Mouse (Mus musculus) c-Kit-negative CD71-positive TER-119-positive erythroid progenitor cells, embryonic 14.5 days (primary cell): ENCODE results near the gene Wfdc5.
"Not testable (repeated sequence)": the region's sequence is repeated elsewhere in the genome, so short reads cannot be mapped to it uniquely, and the experiment has no call there.

Experiments used
- DNase-seq: peaks from one replicate; pipeline ENCODE4 v3.0.0-alpha.2; 2013; ENCODE audit warnings: low read depth, low spot score

The Wfdc5 gene

DNA sequence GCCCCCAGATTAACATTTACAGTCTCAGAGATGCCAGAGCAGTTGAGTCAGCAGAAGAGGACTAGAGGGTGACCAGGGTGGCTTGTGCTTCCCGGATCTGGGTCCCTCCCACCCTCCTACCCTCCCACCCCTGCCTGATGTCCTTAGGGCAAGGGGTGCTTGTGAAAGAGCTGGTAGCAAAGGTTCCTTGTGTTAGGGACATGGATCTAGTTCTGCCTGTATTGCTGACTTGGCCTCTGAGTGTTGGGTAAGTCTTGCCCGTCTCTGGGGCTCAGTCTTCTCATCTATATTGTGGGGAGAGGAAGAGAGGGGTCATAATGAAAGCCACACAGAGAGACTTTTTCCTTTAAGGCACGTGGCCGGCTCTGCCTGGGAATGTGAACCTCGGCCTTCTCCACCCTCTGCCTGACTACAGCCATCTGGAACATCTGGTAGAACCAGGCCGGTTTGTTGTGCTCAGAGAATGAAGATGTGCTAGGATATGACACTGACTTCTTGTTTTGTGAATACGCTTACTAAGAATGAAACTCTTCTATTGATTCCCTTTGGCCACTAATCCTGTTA is at the start of gene Wfdc5:
Wfdc5 (minus strand) TSS at position 51 of the 564 bp plus-strand sequence.
- no peak for DNase-seq

DNA sequence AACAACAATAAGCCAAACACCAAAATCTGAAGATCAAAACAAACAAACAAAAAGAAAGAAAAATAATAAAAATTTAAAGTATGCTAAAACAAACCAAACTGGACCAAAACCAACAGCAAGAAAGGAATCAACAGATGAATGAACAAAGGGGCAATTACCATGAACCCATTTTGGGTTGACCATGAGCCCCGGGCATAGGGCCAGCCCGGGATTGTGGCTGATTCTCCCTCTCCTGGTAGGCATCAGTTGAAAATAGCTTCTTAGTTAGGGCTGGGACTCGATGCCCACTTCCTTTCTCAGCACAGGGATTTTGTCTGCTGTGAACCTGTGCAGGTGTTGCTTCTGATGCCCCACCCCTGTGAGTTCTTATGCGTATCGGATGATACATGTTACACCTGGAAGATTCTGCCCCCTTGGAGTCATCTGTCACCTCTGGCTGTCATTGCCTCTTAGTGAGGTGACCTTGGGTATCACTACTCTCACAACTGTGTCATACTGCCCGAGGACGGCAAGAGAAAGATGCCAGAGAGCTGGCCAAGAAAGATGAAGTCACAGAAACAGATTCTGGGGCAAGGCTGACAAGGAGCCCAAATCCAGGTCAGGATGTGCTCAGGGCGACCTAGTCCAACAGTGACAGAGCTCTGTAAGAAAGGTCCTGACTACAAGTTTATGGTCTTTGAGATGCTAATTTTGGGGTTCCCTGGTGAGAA is 46.0 kb upstream of the Wfdc5 start:
- no peak for DNase-seq

DNA sequence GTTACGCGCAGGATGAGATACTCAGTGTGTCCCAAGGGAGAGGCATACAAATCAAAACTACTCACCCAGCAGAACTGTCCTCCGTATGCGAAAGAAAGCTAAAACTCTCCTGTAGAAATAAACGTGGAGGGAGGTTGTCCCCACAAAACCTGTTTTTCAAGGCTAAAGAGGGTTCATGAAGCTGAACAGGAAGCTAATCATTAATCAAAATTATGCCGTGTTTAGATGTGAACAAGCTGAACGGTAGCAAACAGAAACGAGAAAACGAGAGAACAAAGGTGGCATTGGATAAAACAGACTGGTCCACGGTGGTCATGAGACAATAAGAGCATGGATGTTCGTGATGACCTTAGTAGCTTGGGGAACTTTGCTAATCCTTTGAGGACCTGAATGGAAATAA is 39.0 kb upstream of the Wfdc5 start, which contains the start of gene Wfdc15b:
Wfdc15b (minus strand) TSS at position 139 of the 400 bp plus-strand sequence.
- DNase-seq: no peak

DNA sequence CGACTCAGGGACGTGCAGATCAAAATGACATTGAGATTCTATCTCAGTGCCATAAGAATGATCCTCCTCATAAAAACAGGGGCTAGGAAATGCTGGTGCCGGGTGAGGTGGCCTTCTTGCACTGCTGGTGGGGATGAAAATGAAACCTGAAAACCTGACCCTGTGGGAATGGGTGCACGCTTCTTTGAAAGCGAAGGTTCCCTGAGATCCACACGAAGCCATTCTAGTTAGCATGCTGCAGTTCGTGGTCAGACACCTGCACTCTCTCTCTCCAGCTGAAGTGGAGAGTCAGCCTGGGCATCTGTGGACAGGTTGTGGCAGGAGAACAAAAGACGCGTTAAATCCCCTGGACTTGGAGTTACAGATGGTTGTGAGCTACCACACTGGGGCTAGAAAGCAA is 36.8 kb upstream of the Wfdc5 start:
- DNase-seq: no peak

DNA sequence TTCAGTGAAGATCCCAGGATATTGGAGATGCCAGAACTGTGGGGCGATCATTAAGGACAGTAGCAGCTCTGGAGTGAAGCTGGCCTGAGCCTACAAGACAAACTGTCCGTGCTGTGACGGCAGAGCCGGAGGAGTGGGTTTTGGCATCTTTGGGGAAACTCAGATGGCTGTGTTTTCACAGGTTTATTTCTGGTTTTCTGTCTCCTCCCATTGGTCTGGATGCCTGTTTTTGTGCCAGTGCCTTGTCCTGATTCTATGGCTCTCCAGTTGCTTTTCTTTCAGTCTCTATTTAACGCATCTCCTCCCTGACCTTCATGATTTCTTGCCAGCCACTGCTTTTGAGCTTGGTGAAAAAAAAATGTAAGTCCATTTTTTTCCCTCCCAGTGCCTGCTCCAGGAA is 30.2 kb upstream of the Wfdc5 start:
- DNase-seq: no peak

DNA sequence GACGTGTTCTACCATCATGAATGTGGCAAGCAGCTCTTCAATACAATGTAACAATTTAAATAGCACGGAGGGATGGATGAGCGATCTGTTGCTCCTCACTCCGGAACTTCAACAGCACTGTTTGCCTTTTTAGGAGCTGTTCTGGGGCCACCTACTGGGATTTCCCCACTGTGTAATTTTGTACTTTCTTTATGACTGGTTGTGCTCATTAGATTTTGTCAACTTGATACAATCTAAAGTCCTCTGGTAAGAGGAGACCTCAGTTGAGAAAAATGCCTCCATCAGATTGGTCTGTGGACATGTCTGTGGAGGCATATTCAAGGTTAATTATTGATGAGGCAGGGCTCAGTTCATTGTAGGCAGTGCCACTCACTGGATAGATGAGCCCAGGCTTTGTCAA is 28.4 kb upstream of the Wfdc5 start:
- DNase-seq: no peak

DNA sequence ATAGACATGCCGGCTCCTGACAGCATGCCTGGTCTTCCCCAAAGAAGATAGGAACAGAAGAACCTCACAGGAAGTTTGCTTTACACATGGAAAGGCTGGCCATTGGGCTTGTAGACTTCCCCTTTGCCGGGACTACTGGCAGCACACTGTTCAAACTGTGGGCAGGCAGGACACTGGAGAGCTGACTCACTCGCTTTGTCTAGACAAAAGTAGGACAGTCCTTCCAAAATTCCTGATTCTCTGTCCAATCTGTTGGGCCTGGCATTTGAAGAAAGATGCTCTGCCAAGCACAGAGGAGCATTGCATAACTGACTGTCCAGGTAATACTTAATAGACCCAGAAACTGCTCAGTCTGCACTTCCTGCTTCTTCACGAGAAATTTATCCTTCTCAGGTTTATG is 24.1 kb upstream of the Wfdc5 start:
- DNase-seq: no peak

DNA sequence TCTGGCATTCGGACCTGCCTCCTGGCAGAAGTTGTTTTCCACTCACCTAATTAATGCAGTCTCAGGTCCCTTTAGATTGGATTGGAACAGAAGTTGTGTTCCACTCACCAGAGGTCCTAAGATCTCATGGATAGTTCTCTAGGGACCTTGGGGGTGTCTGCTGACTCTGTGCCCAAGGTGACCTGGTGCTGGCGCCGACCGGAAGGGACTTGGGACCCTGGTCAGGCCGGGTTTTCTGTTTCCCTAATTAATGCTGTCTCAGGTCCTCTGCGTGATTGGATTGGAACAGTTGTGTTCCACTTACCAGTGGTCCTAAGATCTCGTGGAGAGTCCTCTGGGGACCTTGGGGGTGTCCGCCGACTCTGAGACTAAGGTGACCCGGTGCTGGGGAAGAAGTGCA is 23.5 kb upstream of the Wfdc5 start:
- DNase-seq: not testable (repeated sequence)

DNA sequence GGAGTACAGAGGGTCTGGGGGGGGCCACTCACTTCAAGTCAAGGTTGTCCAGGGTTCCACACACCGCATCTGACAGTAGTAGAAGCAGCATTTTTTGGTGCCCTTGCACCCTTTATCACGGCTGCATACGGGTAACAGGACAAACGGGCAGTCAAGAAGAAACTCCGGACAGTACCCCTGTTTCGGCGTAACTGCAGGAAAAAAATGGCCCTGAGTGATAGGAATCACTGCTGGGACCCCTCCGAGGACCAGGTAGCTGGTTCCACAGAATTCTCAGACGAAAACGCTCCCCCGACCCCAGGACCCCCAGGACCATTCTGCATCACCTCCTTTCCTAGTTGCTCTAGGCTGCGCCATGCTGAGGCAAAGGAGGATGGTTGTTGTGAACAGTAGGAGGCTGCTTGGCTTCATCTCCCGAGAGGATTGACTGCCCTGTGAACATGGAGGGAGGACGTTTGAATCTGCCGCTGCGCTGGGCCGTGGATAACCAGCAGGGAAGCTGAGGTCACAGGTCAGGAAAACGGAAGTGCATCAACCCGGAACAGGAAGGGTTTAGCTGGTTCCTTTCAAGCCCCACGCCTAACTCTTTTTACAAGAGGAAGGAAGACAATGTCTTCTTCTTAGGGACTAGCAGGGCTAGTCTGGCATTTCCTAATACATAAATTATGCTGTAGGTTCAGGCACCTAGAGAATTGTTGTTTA is 17.2 kb upstream of the Wfdc5 start, which contains the start of gene Wfdc15a:
Wfdc15a (minus strand) TSS at position 505 of the 702 bp plus-strand sequence.
- no peak for DNase-seq

DNA sequence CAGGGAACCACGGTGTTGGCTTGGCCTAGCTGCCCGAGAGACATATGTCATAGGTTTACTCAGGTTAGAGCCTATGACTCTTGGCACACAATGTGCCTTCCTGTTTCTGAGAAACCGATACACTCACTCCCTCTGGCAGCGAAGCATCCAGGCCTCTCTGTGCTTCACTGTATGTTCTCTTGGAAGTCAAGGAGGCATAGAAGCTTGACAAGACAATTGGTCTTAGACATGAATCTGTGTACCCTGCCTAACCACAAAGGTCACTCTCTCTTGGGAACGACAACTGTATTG is 14.1 kb upstream of the Wfdc5 start:
- no peak for DNase-seq

DNA sequence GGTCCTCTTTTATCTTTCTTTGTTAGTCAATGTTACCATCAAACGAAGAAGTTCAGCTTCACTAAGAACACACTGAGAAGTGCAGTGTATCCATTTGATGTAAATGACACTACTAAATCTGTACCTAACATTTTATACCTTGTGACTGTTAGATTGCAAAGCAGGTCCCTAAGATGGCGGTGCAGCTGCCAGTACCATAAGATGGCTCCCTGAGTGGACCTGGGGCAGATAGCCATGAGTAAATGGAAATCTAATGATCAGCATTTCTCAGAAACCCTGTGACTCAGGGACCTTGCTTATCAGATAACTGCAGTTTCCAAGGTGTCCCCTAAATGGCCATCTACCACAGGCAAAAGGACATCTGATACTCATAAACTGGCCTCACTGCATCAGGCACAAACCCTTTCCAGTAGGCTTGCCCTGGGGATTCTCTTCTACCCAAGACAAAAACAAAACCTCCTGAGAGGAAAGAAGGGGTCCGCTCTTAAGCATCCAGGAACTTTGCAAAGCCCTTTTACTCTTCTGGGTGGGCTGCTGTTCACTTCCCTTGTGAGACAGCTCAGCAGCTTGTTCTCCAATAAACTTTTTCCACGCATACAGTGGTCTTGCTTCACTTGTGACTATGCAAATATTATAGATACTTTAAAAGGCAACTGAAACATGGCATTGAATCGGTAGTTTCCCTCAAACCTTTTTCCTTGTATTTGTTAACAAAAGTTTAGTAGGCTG is 13.6 kb upstream of the Wfdc5 start:
- no peak for DNase-seq

DNA sequence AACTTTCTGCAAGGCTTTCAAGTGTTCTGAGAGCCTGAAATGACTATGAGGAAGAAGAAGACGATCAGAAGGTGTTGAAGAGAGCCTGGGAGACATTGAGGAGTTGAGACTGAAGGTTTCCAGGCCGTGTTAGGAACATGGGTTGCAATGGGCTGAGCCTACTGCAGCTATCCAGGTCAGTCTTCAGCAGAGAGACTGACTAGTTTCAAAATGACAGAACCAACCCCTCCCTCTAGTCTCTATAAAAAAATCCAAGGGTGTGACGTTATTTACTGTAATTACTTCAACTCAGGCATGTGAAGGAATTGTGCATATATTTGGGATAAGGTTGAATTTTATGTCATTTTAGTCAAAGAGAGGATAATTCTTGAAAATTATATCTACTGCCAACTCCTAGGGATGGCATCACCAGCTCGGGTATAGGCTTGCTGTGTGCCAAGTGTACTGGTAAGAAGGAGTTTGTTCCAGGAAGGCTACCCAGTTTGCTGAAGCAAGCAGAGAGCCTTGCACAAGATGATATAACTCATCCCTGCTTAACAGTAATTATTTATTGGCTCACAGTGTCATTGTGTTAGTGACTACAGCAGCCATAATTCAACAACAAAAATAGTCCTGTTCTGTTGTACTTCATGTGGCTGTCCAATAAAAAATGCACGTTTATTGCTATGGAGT is 12.6 kb upstream of the Wfdc5 start:
- no peak for DNase-seq

DNA sequence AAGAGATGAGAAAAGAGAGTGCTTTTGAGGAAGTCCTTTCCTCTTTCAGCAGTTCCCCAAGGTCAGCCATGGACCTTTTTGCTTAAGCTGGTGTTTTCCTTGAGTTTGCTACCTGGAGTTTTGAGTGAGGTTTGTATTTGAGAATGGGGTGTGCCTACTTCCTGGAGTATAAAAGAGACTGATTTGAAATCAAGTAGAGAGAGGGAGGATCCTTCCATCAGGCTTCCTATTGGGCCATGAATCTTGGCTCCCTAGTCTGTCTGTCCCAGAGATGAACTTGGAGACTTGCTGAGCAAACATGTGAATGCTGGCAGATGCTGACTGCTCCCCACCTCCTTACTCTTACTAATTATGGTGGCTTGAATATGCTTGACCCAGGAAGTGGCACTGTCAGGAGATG is 9.7 kb upstream of the Wfdc5 start:
- no peak for DNase-seq

DNA sequence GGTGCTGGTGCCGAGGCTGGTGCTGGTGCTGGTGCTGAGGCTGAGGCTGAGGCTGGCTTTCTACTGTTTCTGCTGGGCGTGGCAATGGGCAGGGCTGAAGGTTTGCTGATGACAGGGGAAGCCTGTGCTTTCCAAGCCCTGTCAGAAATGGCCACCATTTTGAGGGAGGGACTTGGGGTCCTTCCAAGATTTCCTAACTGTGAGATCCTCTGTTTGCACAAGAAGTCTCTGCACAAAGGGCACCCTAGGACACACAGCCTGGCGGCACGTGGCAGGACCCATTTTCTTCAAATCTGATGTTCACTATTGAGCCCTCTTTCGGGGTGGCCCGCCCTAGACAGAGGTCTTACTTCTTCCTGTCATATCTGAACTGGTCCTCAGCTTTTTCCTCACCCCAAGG is 8.0 kb upstream of the Wfdc5 start, which contains the start of gene Wfdc12:
Wfdc12 (minus strand) TSS at position 33 of the 400 bp plus-strand sequence.
- DNase-seq: no peak

DNA sequence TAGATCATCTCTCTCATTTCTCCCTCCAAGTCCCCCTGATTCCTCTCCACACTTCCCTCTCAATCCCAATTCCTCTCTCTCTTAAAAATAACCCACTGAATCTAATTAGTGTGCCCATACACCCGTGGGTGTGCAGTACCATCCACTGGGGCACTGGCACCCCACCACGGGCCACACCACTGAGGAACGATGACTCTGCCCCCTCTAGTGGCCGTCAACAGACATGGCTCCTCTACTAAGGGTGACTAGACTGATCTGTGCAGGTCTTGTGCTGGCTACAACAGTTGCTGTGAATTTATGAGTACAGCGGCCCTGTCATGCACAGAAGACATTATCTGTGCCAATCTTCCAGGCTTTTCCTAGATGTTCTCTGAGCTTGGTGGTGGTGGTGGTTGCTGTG is 6.2 kb upstream of the Wfdc5 start:
- DNase-seq: no peak

DNA sequence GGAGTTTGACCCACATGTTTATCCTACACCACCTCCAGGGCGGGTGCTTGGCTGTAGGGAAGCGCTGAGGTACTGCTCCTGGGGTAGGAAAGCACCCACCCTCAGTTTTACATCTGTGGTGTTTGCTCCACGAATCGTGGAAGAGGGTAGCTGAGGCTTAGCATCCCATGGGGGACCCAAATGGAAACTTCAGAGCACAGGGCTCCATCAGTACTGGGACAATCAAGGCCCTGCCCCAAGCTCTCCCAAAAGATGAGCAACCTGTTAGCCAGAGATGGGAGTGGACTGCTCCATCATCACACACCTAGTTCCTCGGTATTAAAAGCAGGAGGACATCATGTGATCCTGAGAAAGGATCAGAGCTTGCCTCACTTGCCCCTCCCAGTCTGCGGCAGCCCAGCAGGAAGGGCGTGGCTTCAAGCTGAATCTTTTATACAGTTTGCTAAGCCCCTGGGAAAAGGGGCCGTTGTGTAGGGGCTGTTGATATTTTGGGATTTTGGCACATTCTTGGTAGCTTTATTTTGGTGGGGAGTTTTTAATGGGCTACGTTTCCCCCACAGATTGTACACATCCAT is 1.7 kb upstream of the Wfdc5 start:
- DNase-seq: no peak

DNA sequence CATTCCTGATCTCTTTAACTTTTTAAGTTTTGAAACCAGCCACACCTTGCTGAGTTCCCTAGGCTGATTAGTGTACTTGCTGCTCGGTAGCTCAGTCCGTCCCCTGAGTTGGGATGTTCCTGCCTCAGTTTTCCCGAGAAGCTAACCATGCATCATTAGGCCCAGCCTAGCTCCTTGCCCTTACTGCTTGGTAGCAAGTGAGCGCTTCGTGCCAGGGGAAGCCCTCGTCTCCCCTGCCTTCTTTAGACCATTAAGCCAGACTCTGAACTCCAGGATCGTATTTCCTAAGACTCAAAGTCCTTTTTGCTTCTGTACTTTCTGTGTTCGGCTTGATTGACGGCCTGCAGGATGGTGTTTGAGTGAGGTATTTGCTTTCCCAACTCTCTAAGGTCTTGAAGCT is 798 bp upstream of the Wfdc5 start:
- DNase-seq: no peak

DNA sequence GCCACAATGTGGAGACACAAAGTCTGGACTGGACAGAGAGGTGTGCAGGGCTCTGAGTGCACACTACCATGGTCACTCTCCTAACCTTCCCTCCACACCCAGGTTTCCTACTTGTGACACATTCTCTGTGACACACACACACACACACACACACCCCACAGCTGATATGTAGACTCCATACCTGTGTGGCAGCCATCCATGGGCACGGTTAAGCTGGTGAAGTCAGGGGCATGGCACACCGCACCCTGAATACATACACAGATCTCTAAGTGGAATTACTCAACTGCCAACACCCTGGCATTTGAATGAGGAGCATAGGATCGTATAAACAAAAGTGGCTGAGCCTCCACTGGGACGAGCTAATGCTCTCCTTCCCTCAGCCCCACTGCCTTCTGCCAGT is 1.8 kb downstream of the Wfdc5 start:
- DNase-seq: no peak

DNA sequence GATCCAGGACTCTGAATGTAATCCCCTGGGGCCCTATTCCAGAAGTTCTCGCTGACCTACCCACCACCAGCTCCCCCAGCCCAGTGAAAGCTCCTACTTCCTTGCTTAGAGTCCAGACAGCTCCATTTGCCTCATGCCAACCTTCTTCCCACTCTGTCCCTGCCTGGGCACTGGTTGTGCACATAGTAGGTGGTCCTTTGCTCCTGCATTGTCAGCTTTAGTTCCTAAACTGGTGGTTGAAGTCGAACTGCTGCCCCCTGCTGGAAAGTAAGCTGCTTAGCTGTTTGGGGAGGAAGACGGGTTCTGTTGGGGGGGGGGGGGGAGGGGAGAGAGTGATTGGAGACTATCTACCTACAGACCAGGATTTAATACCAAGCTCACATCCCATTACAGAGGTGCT is 2.4 kb downstream of the Wfdc5 start:
- DNase-seq: no peak

DNA sequence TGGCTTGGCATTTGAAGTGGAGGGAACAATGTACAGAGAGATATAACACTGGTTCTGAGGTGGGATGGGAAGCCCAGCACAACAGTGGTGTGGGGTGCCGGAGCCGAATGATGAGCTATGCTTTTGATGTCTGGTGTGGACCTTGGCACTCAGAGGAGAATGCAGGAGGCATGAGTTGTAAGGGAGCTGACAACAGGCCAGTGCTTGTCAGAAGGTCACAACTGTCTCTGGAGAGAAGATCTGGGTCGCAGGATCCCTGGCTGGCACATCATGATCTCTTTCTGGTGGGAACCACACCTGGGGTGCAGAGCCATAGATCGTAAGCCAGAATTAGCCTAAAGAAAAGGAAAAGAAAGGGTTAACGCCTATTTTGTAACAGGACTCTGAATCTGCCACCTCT is 4.7 kb downstream of the Wfdc5 start:
- DNase-seq: no peak

DNA sequence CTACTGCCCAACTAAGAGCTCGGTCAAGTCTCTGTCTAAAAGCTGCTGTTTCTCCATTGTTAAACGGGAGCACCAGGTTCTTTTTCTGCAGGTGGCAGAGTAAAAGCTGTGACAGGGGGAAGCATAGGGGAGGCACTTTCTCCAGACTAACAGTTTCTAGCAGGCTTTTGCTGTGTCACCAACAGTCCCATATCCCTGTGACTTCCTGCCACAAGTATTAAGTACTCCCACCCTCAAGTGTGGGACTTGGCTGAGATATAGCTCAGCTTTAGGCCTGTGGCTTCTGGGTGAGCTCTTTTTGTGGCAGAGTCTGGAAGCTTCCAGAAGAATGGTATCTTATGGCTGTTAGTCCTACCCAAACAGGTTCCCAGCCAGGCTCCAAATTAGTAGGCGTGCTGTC is 6.7 kb downstream of the Wfdc5 start:
- DNase-seq: no peak
